Mouse (Mus musculus) liver, embryonic 16.5 days (tissue): Measurements from ENCODE around the gene Drp2. TPM values are rescaled to one million over a fixed set of nuclear protein-coding genes. Genes with fewer than 3 reads are reported as not detected.
A peak's percentile ranks its signal among the peaks of the same experiment; 100 is the strongest.

ENCODE experiments used
- ATAC-seq: fragments of 200-750 bp; cut with Nextera tagmentation; 2 replicates; pipeline ENCODE4 v1.8.0; 2017; ENCODE audit warnings: low read depth, mild to moderate bottlenecking, moderate number of reproducible peaks, moderate library complexity
- H3K27ac ChIP-seq: fragments of 300-500 bp; sonication (generic); 2 replicates; pipeline ENCODE4 v1.5.1; 2014; ENCODE audit warnings: mild to moderate bottlenecking, low read length
- H3K27me3 ChIP-seq: fragments of 300-500 bp; sonication (generic); 2 replicates; pipeline ENCODE4 v1.6.1; 2014; ENCODE audit warnings: low read depth, low read length, mixed read lengths; ENCODE audit not compliant: control insufficient read depth, insufficient read depth
- H3K36me3 ChIP-seq: fragments of 300-500 bp; sonication (generic); 2 replicates; pipeline ENCODE4 v1.6.1; 2014; ENCODE audit warnings: mild to moderate bottlenecking; ENCODE audit not compliant: control insufficient read depth, insufficient read depth
- H3K4me1 ChIP-seq: fragments of 300-500 bp; sonication (generic); 2 replicates; pipeline ENCODE4 v1.6.1; 2014; ENCODE audit warnings: low read depth, low read length, mixed read lengths; ENCODE audit not compliant: control insufficient read depth
- H3K4me2 ChIP-seq: fragments of 300-500 bp; sonication (generic); 2 replicates; pipeline ENCODE4 v1.6.1; 2014; ENCODE audit warnings: low read depth, low read length, mixed read lengths
- H3K4me3 ChIP-seq: fragments of 300-500 bp; sonication (generic); 2 replicates; pipeline ENCODE4 v1.5.1; 2014; ENCODE audit warnings: low read depth, mild to moderate bottlenecking, low read length
- H3K9ac ChIP-seq: fragments of 300-500 bp; sonication (generic); 2 replicates; pipeline ENCODE4 v1.6.1; 2014; ENCODE audit warnings: low read depth, low read length
- H3K9me3 ChIP-seq: fragments of 300-500 bp; sonication (generic); replicated peaks from 2 replicates; pipeline ENCODE4 v1.6.1; 2016; ENCODE audit warnings: low read length; ENCODE audit not compliant: control insufficient read depth
- WGBS: fragments of 180-500 bp; shearing (Covaris S2); extraction: QIAGEN DNeasy Blood & Tissue Kit; methylation state at CpG from one replicate; pipeline ENCODE4 v1.1.7; 2014; ENCODE audit not compliant: insufficient replicate concordance; 5-methylcytosine and 5-hydroxymethylcytosine counted together
- polyA plus RNA-seq: library from polyadenylated mRNA; unstranded; fragments of >200 nt; fragmentation: Nextera tagmentation; extraction: Ambion mirVana; gene quantifications from 2 replicates; pipeline ENCODE4 v1.2.1, GENCODE M21; 2015

Drp2 gene
- 0.09 and 0.12 TPM in 2 replicates for polyA plus RNA-seq

GRCm38 (mm10) chrX:134403863-134404583 is at the start of gene Drp2:
Gene Drp2, plus strand, starts transcription at chrX:134404551.
- whole genome bisulfite sequencing = 44% methylated on average over 15 of the region's 15 CpGs
- H3K9me3 ChIP-seq = no peaks in the 10 kb centered on the region
- no peaks in the 10 kb centered on the region for H3K36me3 ChIP-seq
- peak within 1 kb of the TSS; percentile 17 for H3K4me2 ChIP-seq
- H3K4me1 ChIP-seq = no peaks in the 10 kb centered on the region
- H3K4me3 ChIP-seq = peak within 1 kb of the TSS; percentile 12; the same call in 1 of the 2 replicates
- no peaks in the 10 kb centered on the region; the same call in none of the 2 replicates for H3K27me3 ChIP-seq
- no peak within 1 kb of the TSS for H3K27ac ChIP-seq
- no peak for ATAC-seq
- H3K9ac ChIP-seq = no peak within 1 kb of the TSS

- Histone ChIP-seq H3K27ac (no peak overlapping the region), H3K4me2 (no peak overlapping the region), H3K9ac (no peak overlapping the region), H3K4me1 (no peaks in the 10 kb centered on the region), H3K36me3 (no peaks in the 10 kb centered on the region), H3K27me3 (no peaks in the 10 kb centered on the region), H3K4me3 (no peak overlapping the region), H3K9me3 (no peaks in the 10 kb centered on the region)
- no peak for ATAC-seq
- 78% methylated on average over 4 of the region's 4 CpGs for WGBS
Observed at GRCm38 (mm10) chrX:134359336-134359735, 45.0 kb upstream of the Drp2 start.

GRCm38 (mm10) chrX:134362156-134362555 is 42.2 kb upstream of the Drp2 start:
- H3K4me2 ChIP-seq = no peak overlapping the region
- H3K27ac ChIP-seq = no peak overlapping the region
- H3K4me1 ChIP-seq = no peaks in the 10 kb centered on the region
- no peak overlapping the region for H3K9ac ChIP-seq
- H3K36me3 ChIP-seq = no peaks in the 10 kb centered on the region
- 82% methylated on average over 4 of the region's 4 CpGs for WGBS
- no peaks in the 10 kb centered on the region for H3K9me3 ChIP-seq
- ATAC-seq = no peak
- no peaks in the 10 kb centered on the region for H3K27me3 ChIP-seq
- H3K4me3 ChIP-seq = no peak overlapping the region

- H3K9me3 ChIP-seq = no peaks in the 10 kb centered on the region
- H3K4me3 ChIP-seq = no peak overlapping the region
- no peaks in the 10 kb centered on the region for H3K27me3 ChIP-seq
- H3K4me1 ChIP-seq = no peaks in the 10 kb centered on the region
- no peak overlapping the region for H3K4me2 ChIP-seq
- no peaks in the 10 kb centered on the region for H3K36me3 ChIP-seq
- no peak for ATAC-seq
- H3K9ac ChIP-seq = no peak overlapping the region
- H3K27ac ChIP-seq = no peak overlapping the region
- 67% methylated on average over 1 of the region's 1 CpGs for WGBS
Observed at GRCm38 (mm10) chrX:134365421-134365820, 38.9 kb upstream of the Drp2 start.

- ATAC-seq = no peak
- no peaks in the 10 kb centered on the region for H3K9me3 ChIP-seq
- no peak overlapping the region for H3K4me2 ChIP-seq
- no peaks in the 10 kb centered on the region for H3K4me1 ChIP-seq
- no peaks in the 10 kb centered on the region for H3K27me3 ChIP-seq
- no peak overlapping the region for H3K9ac ChIP-seq
- 78% methylated on average over 3 of the region's 3 CpGs for WGBS
- no peak overlapping the region for H3K4me3 ChIP-seq
- no peaks in the 10 kb centered on the region for H3K36me3 ChIP-seq
- H3K27ac ChIP-seq = no peak overlapping the region
Observed at GRCm38 (mm10) chrX:134366547-134366946, 37.8 kb upstream of the Drp2 start.

GRCm38 (mm10) chrX:134371279-134371678 is 33.1 kb upstream of the Drp2 start:
- no peaks in the 10 kb centered on the region for H3K27me3 ChIP-seq
- no peak overlapping the region for H3K4me3 ChIP-seq
- WGBS = 0% methylated on average over 2 of the region's 2 CpGs
- no peak for ATAC-seq
- no peak overlapping the region for H3K27ac ChIP-seq
- H3K9me3 ChIP-seq = no peaks in the 10 kb centered on the region
- no peak overlapping the region for H3K9ac ChIP-seq
- H3K4me2 ChIP-seq = no peak overlapping the region
- no peaks in the 10 kb centered on the region for H3K36me3 ChIP-seq
- no peaks in the 10 kb centered on the region for H3K4me1 ChIP-seq

- WGBS = 32% methylated on average over 1 of the region's 1 CpGs
- H3K27me3 ChIP-seq = no peaks in the 10 kb centered on the region
Observed at GRCm38 (mm10) chrX:134374190-134374589, 30.2 kb upstream of the Drp2 start.

GRCm38 (mm10) chrX:134384896-134385295 is 19.5 kb upstream of the Drp2 start:
- Histone ChIP-seq H3K27ac (no peak overlapping the region), H3K27me3 (no peaks in the 10 kb centered on the region), H3K4me1 (no peaks in the 10 kb centered on the region), H3K4me3 (no peak overlapping the region), H3K36me3 (no peaks in the 10 kb centered on the region), H3K9me3 (no peaks in the 10 kb centered on the region), H3K9ac (no peak overlapping the region), H3K4me2 (no peak overlapping the region)
- no peak for ATAC-seq
- WGBS = 72% methylated on average over 6 of the region's 6 CpGs

More at GRCm38 (mm10) chrX:134374190-134374589, 30.2 kb upstream of the Drp2 start:
- Histone ChIP-seq H3K9me3 (no peaks in the 10 kb centered on the region), H3K4me2 (no peak overlapping the region), H3K4me1 (no peaks in the 10 kb centered on the region), H3K36me3 (no peaks in the 10 kb centered on the region), H3K27ac (no peak overlapping the region), H3K9ac (no peak overlapping the region), H3K4me3 (no peak overlapping the region)
- no peak for ATAC-seq

GRCm38 (mm10) chrX:134398972-134399371 is 5.4 kb upstream of the Drp2 start:
- WGBS = 48% methylated on average over 2 of the region's 2 CpGs
- no peak for ATAC-seq
- Histone ChIP-seq H3K4me1 (no peaks in the 10 kb centered on the region), H3K9ac (no peak overlapping the region), H3K27me3 (no peaks in the 10 kb centered on the region; the same call in 1 of the 2 replicates), H3K4me2 (no peak overlapping the region), H3K9me3 (no peaks in the 10 kb centered on the region), H3K27ac (no peak overlapping the region), H3K4me3 (no peak overlapping the region), H3K36me3 (no peaks in the 10 kb centered on the region)
